Mouse (Mus musculus): Measurements from ENCODE around the gene Ndnf.

DNA sequence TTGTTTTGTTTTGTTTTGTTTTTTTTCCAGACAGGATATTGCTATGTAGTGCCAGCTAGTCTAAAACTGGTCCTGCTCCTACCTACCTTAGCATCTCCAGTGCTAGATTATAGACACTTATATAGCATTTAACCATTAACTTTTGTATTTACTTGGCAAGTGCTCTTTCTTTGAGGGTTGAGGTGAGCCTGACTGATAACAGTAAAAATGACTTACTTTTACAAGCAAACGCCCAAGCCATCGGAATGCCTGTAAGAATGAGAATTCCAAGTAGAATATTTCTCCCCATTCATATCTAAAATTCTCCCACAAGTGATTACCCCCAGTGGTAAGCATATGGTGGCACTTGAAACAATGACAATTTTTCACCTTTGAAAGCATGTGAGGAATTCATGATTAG is 40.8 kb upstream of the Ndnf start:
- no peak for TF ChIP-seq HCFC1 (IDR thresholded peaks at IDR 0.05; ENCODE audit: borderline replicate concordance, insufficient read depth, low read length)
- TF ChIP-seq ZC3H11A (IDR thresholded peaks at IDR 0.05; ENCODE audit: borderline replicate concordance, low read depth, low read length) = no peak
- no peak for TF ChIP-seq MAFK (IDR thresholded peaks at IDR 0.05; ENCODE audit: insufficient read depth, low read depth, low read length)
- no peak for TF ChIP-seq CHD2 (IDR thresholded peaks at IDR 0.05; ENCODE audit: low read depth, low read length)

Measured in ES-E14 (cell line).